Mouse (Mus musculus): ENCODE results near the gene Arl15. TPM values are rescaled to one million over a fixed set of nuclear protein-coding genes. Genes with fewer than 3 reads are reported as not detected.

Arl15 gene
- polyA plus RNA-seq, 1 experiment from 2014 or later, result 19.7 TPM

DNA sequence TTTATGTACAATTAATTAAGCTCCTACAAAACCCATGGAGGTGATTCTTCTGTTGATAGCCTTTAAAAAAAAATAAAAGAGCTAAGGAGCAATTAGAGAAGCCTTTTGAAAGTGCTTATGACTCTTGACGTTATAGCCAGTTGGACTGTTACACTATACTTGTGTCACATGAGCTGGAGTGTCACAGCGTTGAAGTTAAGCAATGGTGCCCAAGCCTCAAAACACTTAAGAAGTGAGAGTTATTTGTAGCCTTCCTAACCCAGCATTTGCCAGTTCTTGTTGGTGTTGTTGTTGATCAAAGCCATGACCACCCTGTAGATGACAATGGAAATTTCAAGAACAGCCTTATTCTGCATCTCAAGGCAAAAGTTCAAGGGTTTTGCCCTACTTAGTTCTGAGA, 198.8 kb downstream of the Arl15 start:
- H3K36me3 ChIP-seq (ENCODE audit: control insufficient read depth, insufficient read depth), result no peaks in the 10 kb centered on the region
- no peaks in the 10 kb centered on the region for H3K9me3 ChIP-seq (ENCODE audit: control insufficient read depth, low read length)
- no peak overlapping the region for H3K9ac ChIP-seq (replicated peaks; ENCODE audit: low read depth, low read length)
- no peak overlapping the region for H3K27ac ChIP-seq (ENCODE audit: low read length)
- 92% methylated on average over 2 of the region's 2 CpGs for WGBS
- H3K27me3 ChIP-seq (replicated peaks; ENCODE audit: control insufficient read depth, insufficient read depth, low read length), result no peaks in the 10 kb centered on the region
- no peak overlapping the region for H3K4me3 ChIP-seq (replicated peaks; ENCODE audit: low read length)
- no peak overlapping the region for H3K4me2 ChIP-seq (ENCODE audit: low read length)
- peaks cover 6% of the 10 kb centered on the region; the same call in 1 of the 2 replicates for H3K4me1 ChIP-seq (replicated peaks; ENCODE audit: control insufficient read depth, insufficient read depth, low read length)
- no peak for ATAC-seq

DNA sequence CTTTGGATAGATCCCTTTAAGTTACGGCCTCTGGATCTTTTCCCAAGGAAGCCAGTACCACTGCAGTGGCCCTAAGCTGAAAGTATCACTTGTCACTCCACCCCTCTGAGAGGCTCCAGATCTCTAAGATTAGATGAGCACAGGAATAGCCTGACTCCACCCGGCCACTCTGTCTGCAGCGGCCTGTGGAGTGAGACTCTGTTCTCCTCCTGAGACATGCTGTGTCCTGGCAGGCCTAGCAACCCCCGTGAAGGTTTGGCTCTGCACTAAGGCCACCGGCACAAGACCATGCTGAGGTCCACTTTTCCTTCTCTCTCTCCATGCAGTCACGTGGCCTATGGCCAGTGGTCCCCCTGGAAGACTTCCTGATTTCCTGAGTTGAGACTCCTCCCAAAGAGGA, 200.3 kb downstream of the Arl15 start:
- no peak overlapping the region for H3K4me3 ChIP-seq (replicated peaks; ENCODE audit: low read length)
- peaks cover 6% of the 10 kb centered on the region; the same call in 1 of the 2 replicates for H3K4me1 ChIP-seq (replicated peaks; ENCODE audit: control insufficient read depth, insufficient read depth, low read length)
- H3K9ac ChIP-seq (replicated peaks; ENCODE audit: low read depth, low read length), result no peak overlapping the region
- no peaks in the 10 kb centered on the region for H3K27me3 ChIP-seq (replicated peaks; ENCODE audit: control insufficient read depth, insufficient read depth, low read length)
- H3K27ac ChIP-seq (ENCODE audit: low read length), result no peak overlapping the region
- 69% methylated on average over 6 of the region's 6 CpGs for WGBS
- H3K36me3 ChIP-seq (ENCODE audit: control insufficient read depth, insufficient read depth), result no peaks in the 10 kb centered on the region
- no peaks in the 10 kb centered on the region for H3K9me3 ChIP-seq (ENCODE audit: control insufficient read depth, low read length)
- no peak overlapping the region for H3K4me2 ChIP-seq (ENCODE audit: low read length)
- ATAC-seq, result no peak

GRCm38 (mm10) chr13:113995490-113996236, 201.4 kb downstream of the Arl15 start:
- Histone ChIP-seq H3K9ac (replicated peaks; ENCODE audit: low read depth, low read length) (no peak overlapping the region), H3K27ac (ENCODE audit: low read length) (no peak overlapping the region), H3K4me2 (ENCODE audit: low read length) (no peak overlapping the region), H3K27me3 (replicated peaks; ENCODE audit: control insufficient read depth, insufficient read depth, low read length) (no peaks in the 10 kb centered on the region), H3K36me3 (ENCODE audit: control insufficient read depth, insufficient read depth) (no peaks in the 10 kb centered on the region), H3K9me3 (ENCODE audit: control insufficient read depth, low read length) (no peaks in the 10 kb centered on the region), H3K4me1 (replicated peaks; ENCODE audit: control insufficient read depth, insufficient read depth, low read length) (peaks cover 6% of the 10 kb centered on the region; the same call in 1 of the 2 replicates), H3K4me3 (replicated peaks; ENCODE audit: low read length) (no peak overlapping the region)
- peak; percentile 61; the same call in 1 of the 2 replicates for ATAC-seq
- 17% methylated on average over 9 of the region's 9 CpGs for WGBS

- no peaks in the 10 kb centered on the region for H3K27me3 ChIP-seq (replicated peaks; ENCODE audit: control insufficient read depth, insufficient read depth, low read length)
- no peak overlapping the region for H3K27ac ChIP-seq (ENCODE audit: low read length)
- H3K4me2 ChIP-seq (ENCODE audit: low read length), result no peak overlapping the region
- 79% methylated on average over 12 of the region's 12 CpGs for WGBS
- H3K4me1 ChIP-seq (replicated peaks; ENCODE audit: control insufficient read depth, insufficient read depth, low read length), result peaks cover 6% of the 10 kb centered on the region
- ATAC-seq, result no peak
- no peak overlapping the region for H3K4me3 ChIP-seq (replicated peaks; ENCODE audit: low read length)
- H3K36me3 ChIP-seq (ENCODE audit: control insufficient read depth, insufficient read depth), result no peaks in the 10 kb centered on the region
- H3K9me3 ChIP-seq (ENCODE audit: control insufficient read depth, low read length), result no peaks in the 10 kb centered on the region
- H3K9ac ChIP-seq (replicated peaks; ENCODE audit: low read depth, low read length), result no peak overlapping the region
These were observed 204.5 kb downstream of the Arl15 start for GRCm38 (mm10) chr13:113998811-113999210.

- 92% methylated on average over 10 of the region's 10 CpGs for WGBS
- H3K4me2 ChIP-seq (ENCODE audit: low read length), result no peak overlapping the region
- no peak overlapping the region for H3K27ac ChIP-seq (ENCODE audit: low read length)
- no peak overlapping the region for H3K4me3 ChIP-seq (replicated peaks; ENCODE audit: low read length)
- peaks cover 2% of the 10 kb centered on the region; the same call in 1 of the 2 replicates for H3K4me1 ChIP-seq (replicated peaks; ENCODE audit: control insufficient read depth, insufficient read depth, low read length)
- no peak overlapping the region for H3K9ac ChIP-seq (replicated peaks; ENCODE audit: low read depth, low read length)
- ATAC-seq, result no peak
- no peaks in the 10 kb centered on the region for H3K9me3 ChIP-seq (ENCODE audit: control insufficient read depth, low read length)
- no peaks in the 10 kb centered on the region for H3K36me3 ChIP-seq (ENCODE audit: control insufficient read depth, insufficient read depth)
- no peaks in the 10 kb centered on the region for H3K27me3 ChIP-seq (replicated peaks; ENCODE audit: control insufficient read depth, insufficient read depth, low read length)
These were observed 209.2 kb downstream of the Arl15 start for GRCm38 (mm10) chr13:114003463-114003862.

GRCm38 (mm10) chr13:114004191-114004590, 209.9 kb downstream of the Arl15 start:
- WGBS, result 73% methylated on average over 6 of the region's 6 CpGs
- H3K4me3 ChIP-seq (replicated peaks; ENCODE audit: low read length), result no peak overlapping the region
- no peak overlapping the region for H3K9ac ChIP-seq (replicated peaks; ENCODE audit: low read depth, low read length)
- H3K4me1 ChIP-seq (replicated peaks; ENCODE audit: control insufficient read depth, insufficient read depth, low read length), result peaks cover 2% of the 10 kb centered on the region; the same call in 1 of the 2 replicates
- no peak overlapping the region for H3K4me2 ChIP-seq (ENCODE audit: low read length)
- H3K27ac ChIP-seq (ENCODE audit: low read length), result no peak overlapping the region
- ATAC-seq, result no peak
- no peaks in the 10 kb centered on the region for H3K36me3 ChIP-seq (ENCODE audit: control insufficient read depth, insufficient read depth)
- no peaks in the 10 kb centered on the region for H3K9me3 ChIP-seq (ENCODE audit: control insufficient read depth, low read length)
- H3K27me3 ChIP-seq (replicated peaks; ENCODE audit: control insufficient read depth, insufficient read depth, low read length), result no peaks in the 10 kb centered on the region

DNA sequence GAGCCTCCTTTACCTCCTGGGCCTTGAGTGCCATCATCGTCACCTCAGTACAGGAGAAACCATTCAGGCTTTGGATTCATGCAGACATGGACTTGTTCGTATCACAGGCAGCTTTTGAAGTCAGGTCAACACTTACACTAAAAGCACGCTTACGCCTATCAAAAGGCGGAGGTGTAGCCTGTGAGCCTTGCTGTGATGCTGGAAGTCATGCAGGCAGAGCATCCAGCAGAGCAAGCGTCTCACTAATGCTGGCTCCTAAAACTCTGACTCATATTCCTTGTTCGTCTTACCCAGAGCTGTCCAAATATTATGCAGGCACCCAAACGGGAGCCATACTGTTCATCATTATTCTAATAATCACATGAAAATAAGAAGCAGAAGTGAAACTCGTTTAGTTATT, 215.5 kb downstream of the Arl15 start:
- 58% methylated on average over 9 of the region's 9 CpGs for WGBS

DNA sequence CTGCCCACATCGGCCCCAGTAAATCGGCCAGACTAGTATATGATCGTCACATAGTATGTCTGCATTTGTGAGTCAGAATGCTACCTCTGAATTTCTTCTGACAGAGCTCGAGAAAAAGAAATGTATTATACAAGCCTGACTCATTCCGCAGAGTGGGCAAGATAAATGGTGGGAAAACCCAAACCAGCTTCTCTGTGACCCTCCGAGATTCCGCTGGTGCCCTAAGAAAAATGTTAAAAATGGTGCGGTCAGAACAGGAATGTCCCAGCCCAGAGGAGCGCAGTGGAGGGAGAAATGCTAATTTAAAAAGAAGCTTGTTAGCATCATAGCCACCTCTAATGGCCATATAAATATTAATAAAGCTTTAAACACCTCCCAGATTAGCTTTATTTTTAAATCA, 216.2 kb downstream of the Arl15 start:
- Histone ChIP-seq H3K36me3 (ENCODE audit: control insufficient read depth, insufficient read depth) (no peaks in the 10 kb centered on the region), H3K4me3 (replicated peaks; ENCODE audit: low read length) (no peak overlapping the region), H3K27me3 (replicated peaks; ENCODE audit: control insufficient read depth, insufficient read depth, low read length) (no peaks in the 10 kb centered on the region), H3K27ac (ENCODE audit: low read length) (no peak overlapping the region), H3K4me1 (replicated peaks; ENCODE audit: control insufficient read depth, insufficient read depth, low read length) (peaks cover 6% of the 10 kb centered on the region; the same call in 1 of the 2 replicates), H3K9me3 (ENCODE audit: control insufficient read depth, low read length) (no peaks in the 10 kb centered on the region), H3K4me2 (ENCODE audit: low read length) (no peak overlapping the region), H3K9ac (replicated peaks; ENCODE audit: low read depth, low read length) (no peak overlapping the region)
- ATAC-seq, result no peak
- 76% methylated on average over 9 of the region's 9 CpGs for WGBS

More for the DNA sequence above, 215.5 kb downstream of the Arl15 start:
- Histone ChIP-seq H3K27ac (ENCODE audit: low read length) (no peak overlapping the region), H3K4me3 (replicated peaks; ENCODE audit: low read length) (no peak overlapping the region), H3K4me2 (ENCODE audit: low read length) (no peak overlapping the region), H3K9ac (replicated peaks; ENCODE audit: low read depth, low read length) (no peak overlapping the region), H3K36me3 (ENCODE audit: control insufficient read depth, insufficient read depth) (no peaks in the 10 kb centered on the region), H3K9me3 (ENCODE audit: control insufficient read depth, low read length) (no peaks in the 10 kb centered on the region), H3K4me1 (replicated peaks; ENCODE audit: control insufficient read depth, insufficient read depth, low read length) (peaks cover 8% of the 10 kb centered on the region; the same call in 1 of the 2 replicates), H3K27me3 (replicated peaks; ENCODE audit: control insufficient read depth, insufficient read depth, low read length) (no peaks in the 10 kb centered on the region)
- ATAC-seq, result no peak

DNA sequence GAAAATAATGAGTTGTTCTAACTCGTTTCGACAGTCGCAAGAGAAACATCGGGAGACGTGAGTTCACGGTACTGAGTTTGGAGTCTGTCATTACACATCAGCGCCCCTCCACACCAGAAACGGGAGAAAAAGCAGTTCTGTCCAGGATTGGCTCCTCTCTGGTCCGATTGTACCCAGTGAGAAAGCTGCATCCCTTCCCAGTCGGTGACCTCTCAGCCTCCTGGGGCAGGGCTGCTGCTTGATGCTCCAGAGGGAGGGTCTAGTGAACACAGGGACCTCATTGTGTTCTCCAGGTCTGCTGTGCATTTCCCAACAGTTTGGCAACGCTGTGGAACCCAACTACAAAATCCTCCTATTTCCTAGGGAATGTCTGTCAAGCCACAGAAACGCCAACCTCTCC, 216.7 kb downstream of the Arl15 start:
- Histone ChIP-seq H3K9me3 (ENCODE audit: control insufficient read depth, low read length) (no peaks in the 10 kb centered on the region), H3K4me2 (ENCODE audit: low read length) (no peak overlapping the region), H3K36me3 (ENCODE audit: control insufficient read depth, insufficient read depth) (no peaks in the 10 kb centered on the region), H3K4me3 (replicated peaks; ENCODE audit: low read length) (no peak overlapping the region), H3K27ac (ENCODE audit: low read length) (no peak overlapping the region), H3K9ac (replicated peaks; ENCODE audit: low read depth, low read length) (no peak overlapping the region), H3K4me1 (replicated peaks; ENCODE audit: control insufficient read depth, insufficient read depth, low read length) (peaks cover 6% of the 10 kb centered on the region; the same call in 1 of the 2 replicates), H3K27me3 (replicated peaks; ENCODE audit: control insufficient read depth, insufficient read depth, low read length) (no peaks in the 10 kb centered on the region)
- ATAC-seq, result 0 out of 2 replicates have a peak, but pooled peaks have one; percentile 23
- WGBS, result 37% methylated on average over 12 of the region's 12 CpGs
